Mouse (Mus musculus): ENCODE results near the gene Gria2. TPM values are rescaled to one million over a fixed set of nuclear protein-coding genes. Genes with fewer than 3 reads are reported as not detected.

The Gria2 gene
- total and polyA plus RNA-seq, 2 experiments, result not detected

DNA sequence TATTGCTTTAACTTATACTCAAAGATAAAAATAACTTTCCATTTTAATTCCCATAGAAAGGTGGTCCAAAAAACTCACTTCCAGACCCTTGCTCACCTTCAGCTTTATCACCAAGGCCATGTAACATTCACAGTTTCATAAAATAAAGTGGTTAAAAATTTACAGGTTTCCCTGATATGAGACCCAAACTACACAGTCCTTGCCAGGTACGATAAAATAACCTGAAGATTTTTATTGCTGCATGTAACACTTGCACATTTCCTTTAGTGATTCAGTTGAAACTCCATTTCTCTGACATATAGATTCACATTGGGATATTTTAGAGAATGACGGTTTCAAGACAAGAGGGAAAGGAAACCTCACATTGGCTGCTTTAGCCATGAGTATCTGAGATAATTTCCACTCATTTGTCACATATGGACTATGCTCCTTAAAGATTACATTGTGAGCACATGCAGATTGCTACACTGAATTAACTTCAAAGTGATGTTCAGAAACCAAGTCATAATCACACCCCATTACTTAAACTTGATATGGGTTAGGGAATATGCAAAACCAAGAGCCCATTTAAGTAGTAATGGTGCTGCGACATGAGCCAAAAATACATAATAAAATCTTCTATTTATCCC, 15.4 kb downstream of the Gria2 start:
- no peak for DNase-seq (ENCODE audit: extremely low read depth, low read depth, low spot score)

DNA sequence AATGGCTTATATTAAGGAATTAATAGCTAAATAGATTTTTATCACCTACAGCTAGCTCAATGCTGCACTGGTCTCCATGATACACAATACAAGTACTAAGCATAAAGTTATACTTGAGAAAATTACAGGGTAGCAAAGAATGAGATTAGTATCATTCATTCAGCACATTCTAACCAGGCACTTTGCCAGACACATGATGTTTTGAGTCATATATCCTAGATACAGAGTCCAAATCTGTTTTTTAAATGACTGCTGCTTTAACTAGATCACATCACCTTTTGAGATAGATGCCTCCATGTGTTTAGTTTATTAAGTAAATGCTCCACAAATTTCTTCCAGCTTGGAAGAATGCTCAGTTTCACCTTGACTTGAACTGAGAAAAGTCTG, 21.5 kb downstream of the Gria2 start:
- no peak for DNase-seq (ENCODE audit: extremely low read depth, low read depth, low spot score)
- Histone ChIP-seq H3K27ac (replicated peaks; ENCODE audit: insufficient read depth, low read depth, low read length) (no peak overlapping the region), H3K79me2 (ENCODE audit: control insufficient read depth, insufficient read depth, low read length) (no peaks in the 10 kb centered on the region), H3K27me3 (ENCODE audit: control insufficient read depth, insufficient read depth, low read length) (no peaks in the 10 kb centered on the region), H3K4me3 (ENCODE audit: insufficient read depth, low read depth, low read length) (no peak overlapping the region), H3K9ac (ENCODE audit: low read depth, low read length) (no peak overlapping the region), H3K4me1 (ENCODE audit: control insufficient read depth, insufficient read depth, low read length) (no peaks in the 10 kb centered on the region), H3K36me3 (ENCODE audit: control insufficient read depth, insufficient read depth, low read length) (no peaks in the 10 kb centered on the region)
- no peak for TF ChIP-seq CTCF (IDR thresholded peaks at IDR 0.05; ENCODE audit: low read depth, low read length)

More for the DNA sequence above, 15.4 kb downstream of the Gria2 start:
- Histone ChIP-seq H3K79me2 (ENCODE audit: control insufficient read depth, insufficient read depth, low read length) (no peaks in the 10 kb centered on the region), H3K4me1 (ENCODE audit: control insufficient read depth, insufficient read depth, low read length) (no peaks in the 10 kb centered on the region), H3K36me3 (ENCODE audit: control insufficient read depth, insufficient read depth, low read length) (no peaks in the 10 kb centered on the region), H3K27ac (replicated peaks; ENCODE audit: insufficient read depth, low read depth, low read length) (no peak overlapping the region), H3K4me3 (ENCODE audit: insufficient read depth, low read depth, low read length) (no peak overlapping the region), H3K9ac (ENCODE audit: low read depth, low read length) (no peak overlapping the region), H3K27me3 (ENCODE audit: control insufficient read depth, insufficient read depth, low read length) (no peaks in the 10 kb centered on the region)
- TF ChIP-seq POLR2A (IDR thresholded peaks at IDR 0.05; ENCODE audit: extremely low read depth, insufficient read depth, low read length) (no peak), CTCF (IDR thresholded peaks at IDR 0.05; ENCODE audit: low read depth, low read length) (no peak)
- WGBS, result 77% methylated on average over 3 of the region's 3 CpGs

DNA sequence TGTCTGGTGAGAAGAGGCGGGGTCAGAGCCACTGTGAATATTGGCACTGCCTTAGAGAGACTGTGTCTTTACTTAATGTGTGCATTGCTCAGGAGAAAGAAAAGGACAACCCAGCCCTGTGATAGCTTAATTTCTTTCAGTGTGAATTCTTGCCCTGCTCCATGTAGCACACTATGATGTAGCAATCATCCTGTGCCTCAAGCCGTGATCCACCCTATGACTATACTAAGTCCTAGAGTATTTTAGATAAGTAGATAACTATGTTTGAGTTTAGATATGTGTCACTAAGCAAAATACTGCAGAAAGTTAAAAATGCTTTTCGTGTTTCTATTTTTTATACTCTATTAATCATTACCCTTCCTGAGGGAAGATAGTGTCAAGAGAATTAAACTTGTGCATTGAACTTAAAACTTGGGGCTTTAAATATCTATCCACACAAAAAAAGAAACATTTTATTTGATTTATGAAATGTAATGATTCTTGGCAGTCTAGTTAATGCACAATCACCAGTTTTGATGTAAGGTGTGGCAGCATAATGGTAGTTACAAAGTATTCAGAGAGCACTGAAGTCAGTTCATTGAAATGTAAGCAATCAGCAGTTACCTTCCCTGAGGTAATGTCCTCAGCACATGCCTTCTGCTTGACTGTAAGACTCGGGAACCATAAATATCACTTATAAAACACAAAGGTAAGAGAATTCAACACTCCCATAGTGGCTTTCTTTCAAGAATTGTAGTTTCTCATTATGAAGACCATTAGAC, 22.1 kb downstream of the Gria2 start:
- Histone ChIP-seq H3K4me3 (ENCODE audit: insufficient read depth, low read depth, low read length) (no peak overlapping the region), H3K36me3 (ENCODE audit: control insufficient read depth, insufficient read depth, low read length) (no peaks in the 10 kb centered on the region), H3K27ac (replicated peaks; ENCODE audit: insufficient read depth, low read depth, low read length) (no peak overlapping the region), H3K79me2 (ENCODE audit: control insufficient read depth, insufficient read depth, low read length) (no peaks in the 10 kb centered on the region), H3K27me3 (ENCODE audit: control insufficient read depth, insufficient read depth, low read length) (no peaks in the 10 kb centered on the region), H3K4me1 (ENCODE audit: control insufficient read depth, insufficient read depth, low read length) (no peaks in the 10 kb centered on the region), H3K9ac (ENCODE audit: low read depth, low read length) (no peak overlapping the region)
- WGBS, result 74% methylated on average over 4 of the region's 4 CpGs
- no peak for TF ChIP-seq CTCF (IDR thresholded peaks at IDR 0.05; ENCODE audit: low read depth, low read length)
- no peak for TF ChIP-seq POLR2A (IDR thresholded peaks at IDR 0.05; ENCODE audit: extremely low read depth, insufficient read depth, low read length)
- no peak for DNase-seq (ENCODE audit: extremely low read depth, low read depth, low spot score)

DNA sequence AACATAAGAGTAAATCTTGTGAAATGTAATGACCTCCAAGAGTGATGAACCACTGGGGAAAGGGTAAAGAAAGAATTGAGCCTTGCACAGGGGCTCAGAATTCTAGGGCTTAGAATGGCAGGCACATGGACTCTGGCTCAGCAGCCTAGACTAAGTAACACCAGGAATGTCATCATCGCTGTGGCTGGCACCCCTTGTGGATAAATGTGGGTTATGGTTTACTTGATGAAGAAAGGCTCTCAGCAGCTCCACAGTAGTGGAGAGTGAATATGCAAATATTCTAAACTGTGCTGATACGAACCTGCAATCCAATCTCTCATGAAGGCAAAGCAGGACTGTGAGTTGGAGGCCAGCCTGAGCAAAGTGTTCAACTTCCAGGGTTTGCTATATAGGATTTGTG, 26.0 kb downstream of the Gria2 start:
- no peaks in the 10 kb centered on the region for H3K4me1 ChIP-seq (ENCODE audit: control insufficient read depth, insufficient read depth, low read length)
- no peak overlapping the region for H3K27ac ChIP-seq (replicated peaks; ENCODE audit: insufficient read depth, low read depth, low read length)
- no peaks in the 10 kb centered on the region for H3K36me3 ChIP-seq (ENCODE audit: control insufficient read depth, insufficient read depth, low read length)
- H3K79me2 ChIP-seq (ENCODE audit: control insufficient read depth, insufficient read depth, low read length), result no peaks in the 10 kb centered on the region
- H3K4me3 ChIP-seq (ENCODE audit: insufficient read depth, low read depth, low read length), result no peak overlapping the region
- TF ChIP-seq CTCF (IDR thresholded peaks at IDR 0.05; ENCODE audit: low read depth, low read length) (no peak), POLR2A (IDR thresholded peaks at IDR 0.05; ENCODE audit: extremely low read depth, insufficient read depth, low read length) (no peak)
- WGBS, result 71% methylated on average over 2 of the region's 2 CpGs
- no peak overlapping the region for H3K9ac ChIP-seq (ENCODE audit: low read depth, low read length)
- no peak for DNase-seq (ENCODE audit: extremely low read depth, low read depth, low spot score)
- no peaks in the 10 kb centered on the region for H3K27me3 ChIP-seq (ENCODE audit: control insufficient read depth, insufficient read depth, low read length)

DNA sequence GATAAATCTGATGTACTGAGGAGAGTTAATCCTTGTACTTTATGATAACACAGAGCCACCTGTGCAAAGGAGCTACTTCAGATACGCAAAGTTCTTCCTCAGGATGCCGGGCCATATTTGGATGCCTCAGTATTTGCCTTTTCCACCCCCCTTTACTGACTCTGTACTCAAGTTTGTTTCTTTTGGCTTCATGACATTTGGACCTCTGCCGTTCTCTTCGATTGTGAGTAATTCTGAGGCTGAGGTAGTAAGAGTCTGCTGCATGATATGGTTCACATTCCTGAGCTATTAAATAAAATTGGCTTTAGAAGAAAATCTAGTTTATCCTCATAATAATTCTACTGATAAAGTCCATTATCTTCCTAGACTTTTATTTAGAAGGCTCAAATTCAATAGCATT, 26.7 kb downstream of the Gria2 start:
- H3K27ac ChIP-seq (replicated peaks; ENCODE audit: insufficient read depth, low read depth, low read length), result no peak overlapping the region
- H3K36me3 ChIP-seq (ENCODE audit: control insufficient read depth, insufficient read depth, low read length), result no peaks in the 10 kb centered on the region
- no peaks in the 10 kb centered on the region for H3K79me2 ChIP-seq (ENCODE audit: control insufficient read depth, insufficient read depth, low read length)
- H3K27me3 ChIP-seq (ENCODE audit: control insufficient read depth, insufficient read depth, low read length), result no peaks in the 10 kb centered on the region
- no peak overlapping the region for H3K9ac ChIP-seq (ENCODE audit: low read depth, low read length)
- no peak for DNase-seq (ENCODE audit: extremely low read depth, low read depth, low spot score)
- H3K4me1 ChIP-seq (ENCODE audit: control insufficient read depth, insufficient read depth, low read length), result no peaks in the 10 kb centered on the region
- H3K4me3 ChIP-seq (ENCODE audit: insufficient read depth, low read depth, low read length), result no peak overlapping the region
- no peak for TF ChIP-seq POLR2A (IDR thresholded peaks at IDR 0.05; ENCODE audit: extremely low read depth, insufficient read depth, low read length)
- no peak for TF ChIP-seq CTCF (IDR thresholded peaks at IDR 0.05; ENCODE audit: low read depth, low read length)
- 69% methylated on average over 4 of the region's 4 CpGs for WGBS
